Mouse (Mus musculus) CH12.LX (cell line): ENCODE measurements around the gene Lifr. TPM values are rescaled to one million over a fixed set of nuclear protein-coding genes. Genes with fewer than 3 reads are reported as not detected.

Experiments
- DNase-seq: peaks from one replicate; pipeline ENCODE4 v3.0.0-alpha.2; 2013; ENCODE audit errors: extremely low read depth
- H3K27ac ChIP-seq: 2 replicates; pipeline ENCODE4 v1.5.1; 2012; ENCODE audit warnings: low read depth, mild to moderate bottlenecking, control low read depth, moderate library complexity; ENCODE audit not compliant: insufficient read depth
- H3K27me3 ChIP-seq: replicated peaks from 2 replicates; pipeline ENCODE3; 2012; ENCODE audit warnings: inconsistent platforms
- H3K36me3 ChIP-seq, 2 experiments: replicated peaks in 1 of 2; 2 replicates each; pipeline versions ENCODE3 to v1.6.1; 2012; ENCODE audit warnings: inconsistent platforms in 1 of 2, low read length in 1 of 2, mild to moderate bottlenecking in 1 of 2, mixed read lengths in 1 of 2, moderate library complexity in 1 of 2; ENCODE audit not compliant: control insufficient read depth in 1 of 2, insufficient read depth in 1 of 2
- H3K4me1 ChIP-seq, 2 experiments: 2 replicates each; pipeline ENCODE4 v1.6.1; 2012; ENCODE audit warnings: inconsistent platforms in 1 of 2, moderate library complexity in 1 of 2; ENCODE audit not compliant: insufficient read depth in 2 of 2, control insufficient read depth in 1 of 2
- H3K4me2 ChIP-seq: 2 replicates; pipeline ENCODE4 v1.6.1; 2012; ENCODE audit warnings: low read depth, mild to moderate bottlenecking, control low read depth; ENCODE audit not compliant: poor library complexity, insufficient read depth, severe bottlenecking
- H3K4me3 ChIP-seq, 3 experiments: fragments of 150-350 bp in 1 of 3; sonication (generic) in 1 of 3; replicated peaks in 1 of 3; 2 replicates each; pipeline versions ENCODE3 to v1.5.1; 2011 to 2012; ENCODE audit warnings: low read depth in 2 of 3, low read length in 2 of 3, mild to moderate bottlenecking in 2 of 3, moderate library complexity in 2 of 3, control low read depth in 1 of 3, improper control_type of control experiment in 1 of 3, inconsistent platforms in 1 of 3, mixed read lengths in 1 of 3; ENCODE audit not compliant: poor library complexity in 1 of 3
- H3K79me2 ChIP-seq: replicated peaks from 2 replicates; pipeline ENCODE4 v1.6.1; 2012; ENCODE audit warnings: mild to moderate bottlenecking, moderate library complexity; ENCODE audit not compliant: control insufficient read depth, poor library complexity, insufficient read depth, severe bottlenecking; ENCODE audit errors: extremely low read depth
- H3K9ac ChIP-seq: 2 replicates; pipeline ENCODE4 v1.6.1; 2012; ENCODE audit warnings: low read depth, mild to moderate bottlenecking, control low read depth, moderate library complexity; ENCODE audit not compliant: insufficient read depth
- H3K9me3 ChIP-seq: replicated peaks from 2 replicates; pipeline ENCODE3; 2012; ENCODE audit warnings: low read length, inconsistent platforms, mixed read lengths
- CHD1 ChIP-seq: IDR thresholded peaks from 2 replicates; pipeline ENCODE4 v1.6.1; 2012; ENCODE audit warnings: low read depth, low read length, improper control_type of control experiment, inconsistent platforms
- CHD2 ChIP-seq: IDR thresholded peaks from 2 replicates; pipeline ENCODE4 v1.6.1; 2011; ENCODE audit warnings: low read length, improper control_type of control experiment
- CTCF ChIP-seq, 2 experiments: IDR thresholded peaks in 1 of 2; conservative IDR thresholded peaks in 1 of 2; 2 replicates each; pipeline ENCODE4 v1.5.1; 2011 to 2012; ENCODE audit warnings: low read depth in 2 of 2, low read length in 2 of 2, improper control_type of control experiment in 1 of 2, inconsistent platforms in 1 of 2, mild to moderate bottlenecking in 1 of 2, moderate library complexity in 1 of 2
- E2F4 ChIP-seq: IDR thresholded peaks from 2 replicates; pipeline ENCODE4 v1.6.1; 2011; ENCODE audit warnings: low read depth, low read length, improper control_type of control experiment; ENCODE audit not compliant: insufficient replicate concordance
- ELF1 ChIP-seq: IDR thresholded peaks from 2 replicates; pipeline ENCODE4 v1.6.1; 2014; ENCODE audit warnings: low read depth, mild to moderate bottlenecking, inconsistent platforms, low read length, improper control_type of control experiment
- ETS1 ChIP-seq: conservative IDR thresholded peaks from 2 replicates; pipeline ENCODE4 v1.6.1; 2012; ENCODE audit warnings: low read depth, mild to moderate bottlenecking, inconsistent platforms, low read length, improper control_type of control experiment, moderate library complexity
- HCFC1 ChIP-seq: IDR thresholded peaks from 2 replicates; pipeline ENCODE4 v1.6.1; 2012; ENCODE audit warnings: low read depth, mild to moderate bottlenecking, inconsistent platforms, low read length, improper control_type of control experiment
- JUND ChIP-seq: conservative IDR thresholded peaks from 2 replicates; pipeline ENCODE4 v1.6.1; 2011; ENCODE audit warnings: low read depth, low read length, improper control_type of control experiment
- KAT2A ChIP-seq: IDR thresholded peaks from 2 replicates; pipeline ENCODE4 v1.6.1; 2012; ENCODE audit warnings: low read length, improper control_type of control experiment, inconsistent platforms; ENCODE audit not compliant: insufficient replicate concordance
- MAX ChIP-seq: IDR thresholded peaks from 2 replicates; pipeline ENCODE4 v1.6.1; 2011; ENCODE audit warnings: low read length, improper control_type of control experiment
- MEF2A ChIP-seq: IDR thresholded peaks from 2 replicates; pipeline ENCODE4 v1.6.1; 2014; ENCODE audit warnings: low read depth, mild to moderate bottlenecking, inconsistent platforms, low read length, improper control_type of control experiment, borderline replicate concordance
- MXI1 ChIP-seq: IDR thresholded peaks from 2 replicates; pipeline ENCODE4 v1.6.1; 2011; ENCODE audit warnings: mild to moderate bottlenecking, low read depth, low read length, improper control_type of control experiment
- MYC ChIP-seq: IDR thresholded peaks from 2 replicates; pipeline ENCODE4 v1.6.1; 2011; ENCODE audit warnings: low read depth, mild to moderate bottlenecking, improper control_type of control experiment, low read length
- PAX5 ChIP-seq: IDR thresholded peaks from 2 replicates; pipeline ENCODE4 v1.6.1; 2012; ENCODE audit warnings: low read length, inconsistent platforms, mixed read lengths
- POLR2A ChIP-seq: IDR thresholded peaks from 2 replicates; pipeline ENCODE4 v1.6.1; 2011; ENCODE audit warnings: low read depth, mild to moderate bottlenecking, improper control_type of control experiment, low read length
- RAD21 ChIP-seq: IDR thresholded peaks from 2 replicates; pipeline ENCODE4 v1.6.1; 2011; ENCODE audit warnings: low read depth, mild to moderate bottlenecking, low read length, improper control_type of control experiment, moderate library complexity
- RCOR1 ChIP-seq: conservative IDR thresholded peaks from 2 replicates; pipeline ENCODE4 v1.6.1; 2012; ENCODE audit warnings: low read depth, mild to moderate bottlenecking, inconsistent platforms, low read length, improper control_type of control experiment
- SMC3 ChIP-seq: IDR thresholded peaks from 2 replicates; pipeline ENCODE4 v1.6.1; 2011; ENCODE audit warnings: low read depth, low read length, improper control_type of control experiment
- TCF12 ChIP-seq: IDR thresholded peaks from 2 replicates; pipeline ENCODE4 v1.6.1; 2014; ENCODE audit warnings: low read depth, mild to moderate bottlenecking, inconsistent platforms, low read length, improper control_type of control experiment
- UBTF ChIP-seq: IDR thresholded peaks from 2 replicates; pipeline ENCODE4 v1.6.1; 2012; ENCODE audit warnings: low read depth, mild to moderate bottlenecking, inconsistent platforms, low read length, improper control_type of control experiment, moderate library complexity
- ZC3H11A ChIP-seq: IDR thresholded peaks from 2 replicates; pipeline ENCODE4 v1.6.1; 2012; ENCODE audit warnings: low read depth, mild to moderate bottlenecking, inconsistent platforms, low read length, improper control_type of control experiment
- ZNF384 ChIP-seq: IDR thresholded peaks from 2 replicates; pipeline ENCODE4 v1.6.1; 2012; ENCODE audit warnings: low read depth, low read length, improper control_type of control experiment, inconsistent platforms
- dilution Hi-C: fragments of 300-500 bp; cut with MboI; formaldehyde crosslinking; loops from 2 replicates; pipeline ENCODE4 v1.14.3; 2020; ENCODE audit warnings: low sequenced_read_pairs; ENCODE audit not compliant: extremely low pct_unique_long_range_greater_than_20kb, extremely low pct_ligation_motif_present
- in situ Hi-C: fragments of 300-500 bp; cut with MboI; formaldehyde crosslinking; loops from 3 replicates; pipeline ENCODE4 v1.14.3; 2019; ENCODE audit warnings: low sequenced_read_pairs, low pct_ligation_motif_present, low pct_unique_long_range_greater_than_20kb, mixed read lengths
- polyA plus RNA-seq: library from polyadenylated mRNA; unstranded; fragments of >175 nt; gene quantifications from 2 replicates; pipeline ENCODE4 v1.2.1, GENCODE M21; 2012; ENCODE audit warnings: low read depth; ENCODE audit not compliant: insufficient read length
- total RNA-seq, 2 experiments: library from RNA; depleted of rRNA; stranded (reverse); fragments of 300-350 nt in 1 of 2; fragments of >200 nt in 1 of 2; gene quantifications; 2 replicates each; pipeline ENCODE4 v1.2.3; 2012 to 2014

Lifr gene
- total and polyA plus RNA-seq, 3 experiments, result 0.03 TPM; not detected in 2

- Histone ChIP-seq H3K27ac (no peak overlapping the region), H3K9ac (no peak overlapping the region), H3K79me2 (no peaks in the 10 kb centered on the region), H3K4me1 (no peaks in the 10 kb centered on the region), H3K27me3 (peaks cover 11% of the 10 kb centered on the region), H3K4me3 (no peak overlapping the region)
- in situ Hi-C loops, result no loop called here
- no peak for DNase-seq
- dilution Hi-C loops, result no loop called here
- no peak for TF ChIP-seq TCF12
- TF ChIP-seq ETS1, result no peak
- no peak for TF ChIP-seq MYC
- TF ChIP-seq, all 38 proteins: peak for 0
- no peak overlapping the region for H3K4me2 ChIP-seq
- peaks cover 4% of the 10 kb centered on the region for H3K9me3 ChIP-seq
- no peaks in the 10 kb centered on the region for H3K36me3 ChIP-seq
These were observed 39.5 kb downstream of the Lifr start for GRCm38 (mm10) chr15:7129944-7130287.

DNA sequence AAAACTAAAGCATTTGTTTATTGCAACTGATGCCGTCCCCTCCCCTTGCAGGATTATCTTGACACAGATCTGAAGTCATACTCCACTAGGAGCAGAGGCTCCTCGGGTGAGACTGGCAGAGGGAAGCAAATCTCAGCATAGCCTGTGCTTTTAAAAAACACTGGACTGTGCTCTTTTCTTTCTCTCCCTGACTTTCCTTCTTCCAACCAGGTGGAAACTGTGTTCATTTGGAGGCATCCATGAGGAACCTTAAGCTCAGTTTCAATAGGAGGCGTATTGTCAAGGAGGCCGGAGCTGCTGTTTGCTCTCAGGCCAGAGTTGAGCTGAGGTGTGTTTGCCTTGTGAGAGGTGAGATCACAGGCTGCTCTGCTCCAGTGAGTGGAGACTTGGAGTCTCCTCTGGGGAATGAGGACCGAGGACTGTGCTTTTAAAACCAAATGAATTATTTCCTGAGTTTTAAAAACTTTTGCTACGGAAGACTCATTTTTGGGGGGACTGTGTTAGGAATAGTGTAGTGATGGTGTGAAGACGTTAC, 40.3 kb downstream of the Lifr start:
- dilution Hi-C loops, result no loop called here
- Histone ChIP-seq H3K79me2 (no peaks in the 10 kb centered on the region), H3K27ac (no peak overlapping the region), H3K9ac (no peak overlapping the region)
- no peak for TF ChIP-seq HCFC1
- no peak for TF ChIP-seq MYC
- TF ChIP-seq MAX, result no peak
- no peak for TF ChIP-seq RCOR1
- TF ChIP-seq E2F4, result no peak
- no peak for TF ChIP-seq ZC3H11A
- TF ChIP-seq, all 38 proteins: peak for 0
- peaks cover 4% of the 10 kb centered on the region for H3K9me3 ChIP-seq
- H3K4me3 ChIP-seq, result no peak overlapping the region
- no peak for DNase-seq
- peaks cover 13% of the 10 kb centered on the region for H3K27me3 ChIP-seq
- no peaks in the 10 kb centered on the region for H3K4me1 ChIP-seq
- no peaks in the 10 kb centered on the region for H3K36me3 ChIP-seq
- in situ Hi-C loops, result no loop called here
- no peak overlapping the region for H3K4me2 ChIP-seq

DNA sequence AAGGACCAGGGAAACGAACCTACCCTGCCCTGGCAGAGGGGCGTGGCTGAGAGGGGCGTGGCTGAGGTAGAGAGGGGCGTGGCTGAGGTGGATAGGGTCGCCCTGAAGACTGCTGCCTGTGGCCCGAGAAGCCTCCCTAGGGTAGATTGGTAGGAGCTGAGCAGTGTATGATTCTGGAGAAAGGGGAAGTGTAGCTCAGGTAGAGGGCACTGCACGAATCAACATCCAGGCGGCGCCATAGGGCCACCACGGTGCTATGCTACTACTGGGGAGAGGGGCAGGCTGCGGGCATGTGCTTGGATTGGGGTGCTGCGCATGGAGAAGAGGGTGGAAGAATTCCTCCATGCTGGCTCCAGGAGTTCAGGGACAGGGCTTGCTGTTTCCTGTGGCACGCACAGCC, 42.3 kb downstream of the Lifr start:
- peaks cover 24% of the 10 kb centered on the region for H3K27me3 ChIP-seq
- H3K4me3 ChIP-seq, result no peak overlapping the region
- in situ Hi-C loops (no loop called here), dilution Hi-C loops (no loop called here)
- H3K4me1 ChIP-seq, result no peaks in the 10 kb centered on the region
- no peak overlapping the region for H3K9ac ChIP-seq
- H3K79me2 ChIP-seq, result no peaks in the 10 kb centered on the region
- no peak overlapping the region for H3K4me2 ChIP-seq
- peak; percentile 6 for DNase-seq
- no peak overlapping the region for H3K27ac ChIP-seq
- no peaks in the 10 kb centered on the region for H3K36me3 ChIP-seq
- TF ChIP-seq TCF12 (no peak), POLR2A (no peak), RCOR1 (no peak), ZNF384 (no peak), MXI1 (no peak), MAX (no peak), MEF2A (no peak), ZC3H11A (no peak), HCFC1 (no peak), KAT2A (no peak), CHD1 (no peak), PAX5 (no peak), CTCF (conservative IDR thresholded peaks at IDR 0.05 in 1 of 2, IDR thresholded peaks at IDR 0.05 in 1 of 2; ENCODE audit: low read depth in 2 of 2, low read length in 2 of 2) (peak in 1 of 2 experiments; percentile 45; a peak in 2 of 4 replicates), RAD21 (peak; percentile 4), SMC3 (peak; percentile 31), JUND (no peak), CHD2 (no peak), ELF1 (no peak), UBTF (no peak)
- H3K9me3 ChIP-seq, result peaks cover 4% of the 10 kb centered on the region
